Mouse (Mus musculus): ENCODE data around the gene Tmppe.

Gene Tmppe

GRCm38 (mm10) chr9:114425576-114425975 lies 24.7 kb downstream of the Tmppe start:
- in situ Hi-C loops (cut with MboI; ENCODE audit: unreplicated experiment in 2 of 2) = no loop called here

GRCm38 (mm10) chr9:114426201-114426600 lies 25.3 kb downstream of the Tmppe start:
- in situ Hi-C loops (cut with MboI; ENCODE audit: unreplicated experiment in 2 of 2) = no loop called here

- in situ Hi-C loops (cut with MboI; ENCODE audit: unreplicated experiment in 2 of 2) = no loop called here
These were observed 26.5 kb downstream of the Tmppe start for GRCm38 (mm10) chr9:114427425-114427824.

- in situ Hi-C loops (cut with MboI; ENCODE audit: unreplicated experiment in 2 of 2) = no loop called here
These were observed 27.4 kb downstream of the Tmppe start for GRCm38 (mm10) chr9:114428103-114428834.

GRCm38 (mm10) chr9:114435668-114436067 lies 34.8 kb downstream of the Tmppe start:
- in situ Hi-C loops (cut with MboI; ENCODE audit: unreplicated experiment in 2 of 2) = no loop called here

GRCm38 (mm10) chr9:114440548-114440947 lies 39.6 kb downstream of the Tmppe start:
- in situ Hi-C loops (cut with MboI; ENCODE audit: unreplicated experiment in 2 of 2) = no loop called here

- in situ Hi-C loops (cut with MboI; ENCODE audit: unreplicated experiment in 2 of 2) = no loop called here
These were observed 41.3 kb downstream of the Tmppe start for GRCm38 (mm10) chr9:114442225-114442624.

- in situ Hi-C loops (cut with MboI; ENCODE audit: unreplicated experiment in 2 of 2) = no loop called here
These were observed 42.0 kb downstream of the Tmppe start for GRCm38 (mm10) chr9:114442893-114443292.

GRCm38 (mm10) chr9:114443351-114443750 lies 42.4 kb downstream of the Tmppe start:
- in situ Hi-C loops (cut with MboI; ENCODE audit: unreplicated experiment in 2 of 2) = no loop called here

- in situ Hi-C loops (cut with MboI; ENCODE audit: unreplicated experiment in 2 of 2) = no loop called here
These were observed 46.0 kb downstream of the Tmppe start for GRCm38 (mm10) chr9:114446887-114447286.

GRCm38 (mm10) chr9:114448700-114449099 lies 47.8 kb downstream of the Tmppe start:
- in situ Hi-C loops (cut with MboI; ENCODE audit: unreplicated experiment in 2 of 2) = no loop called here

- in situ Hi-C loops (cut with MboI; ENCODE audit: unreplicated experiment in 2 of 2) = no loop called here
These were observed 48.3 kb downstream of the Tmppe start for GRCm38 (mm10) chr9:114449120-114449754.

GRCm38 (mm10) chr9:114451615-114452014 lies 50.7 kb downstream of the Tmppe start:
- in situ Hi-C loops (cut with MboI; ENCODE audit: unreplicated experiment in 2 of 2) = no loop called here

- in situ Hi-C loops (cut with MboI; ENCODE audit: unreplicated experiment in 2 of 2) = no loop called here
These were observed 51.5 kb downstream of the Tmppe start for GRCm38 (mm10) chr9:114452418-114452817.

GRCm38 (mm10) chr9:114455420-114455819 lies 54.5 kb downstream of the Tmppe start:
- in situ Hi-C loops (cut with MboI; ENCODE audit: unreplicated experiment in 2 of 2) = no loop called here

All from v-Abl transformed pro-B cells (cell line).